Mouse (Mus musculus): Measurements from ENCODE around the gene Lmtk3. TPM values are rescaled to one million over a fixed set of nuclear protein-coding genes. Genes with fewer than 3 reads are reported as not detected.

Gene Lmtk3
- polyA plus RNA-seq, 1 experiment from 2014 or later, result 1.6 TPM

DNA sequence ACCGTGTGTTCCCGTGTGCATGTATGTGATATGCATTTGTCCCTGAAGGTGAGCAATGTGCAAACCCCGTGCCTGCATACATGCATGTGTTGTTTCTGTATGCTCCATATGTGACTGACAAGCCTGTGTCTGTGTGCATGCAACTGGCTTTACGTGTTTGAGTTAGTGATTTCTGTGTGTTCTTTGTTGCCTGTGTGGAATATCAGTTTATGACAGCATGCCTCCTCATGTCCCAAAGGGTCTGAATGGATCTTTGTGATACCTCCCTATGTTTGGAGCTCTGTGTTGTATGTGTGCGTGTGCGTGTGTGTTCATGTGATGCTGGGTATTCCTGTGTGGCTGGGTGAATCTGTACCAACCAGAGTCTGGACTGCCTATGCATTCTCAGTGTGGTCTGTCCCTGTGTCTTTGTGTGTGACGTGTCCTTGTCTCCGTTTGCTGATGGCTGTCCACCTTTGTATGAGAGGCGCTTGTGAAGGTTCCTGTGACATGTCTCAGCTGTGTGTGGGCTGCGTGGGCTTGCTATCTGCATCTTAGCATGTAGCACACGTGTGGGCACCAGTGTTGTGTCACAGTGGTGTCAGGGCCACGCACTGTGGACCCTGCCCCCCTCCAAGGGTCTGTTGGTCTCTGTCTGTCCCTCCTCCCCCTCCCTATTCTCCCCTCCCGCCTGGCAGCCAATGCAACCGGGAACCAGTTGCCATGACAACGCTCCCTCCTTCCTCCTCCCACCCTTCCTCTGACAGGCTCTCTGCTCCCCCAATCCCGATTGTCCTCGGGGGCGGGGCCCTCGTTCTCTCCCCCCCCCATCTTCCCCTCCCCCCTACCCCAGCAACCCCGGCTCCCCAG is 1.2 kb downstream of the Lmtk3 start, which contains the start of gene Sult2b1:
TSS of gene Sult2b1 (minus strand) at position 146 of the 849 bp plus-strand sequence.
- peak within 1 kb of the TSS; percentile 50 for H3K27ac ChIP-seq
- peak within 1 kb of the TSS; percentile 95 for H3K4me2 ChIP-seq
- WGBS, result 23% methylated on average over 18 of the region's 20 CpGs
- H3K9me3 ChIP-seq, result no peaks in the 10 kb centered on the region; the same call in 1 of the 2 replicates
- peak within 1 kb of the TSS; percentile 67 for H3K4me3 ChIP-seq
- H3K4me1 ChIP-seq, result peaks cover 41% of the 10 kb centered on the region
- peak within 1 kb of the TSS; percentile 58 for H3K9ac ChIP-seq
- no peaks in the 10 kb centered on the region for H3K27me3 ChIP-seq
- H3K36me3 ChIP-seq, result peaks cover 18% of the 10 kb centered on the region
- ATAC-seq (ENCODE audit: insufficient number of reproducible peaks, low FRiP score, low TSS enrichment, low read depth), result peak; percentile 46; the same call in 1 of the 2 replicates

DNA sequence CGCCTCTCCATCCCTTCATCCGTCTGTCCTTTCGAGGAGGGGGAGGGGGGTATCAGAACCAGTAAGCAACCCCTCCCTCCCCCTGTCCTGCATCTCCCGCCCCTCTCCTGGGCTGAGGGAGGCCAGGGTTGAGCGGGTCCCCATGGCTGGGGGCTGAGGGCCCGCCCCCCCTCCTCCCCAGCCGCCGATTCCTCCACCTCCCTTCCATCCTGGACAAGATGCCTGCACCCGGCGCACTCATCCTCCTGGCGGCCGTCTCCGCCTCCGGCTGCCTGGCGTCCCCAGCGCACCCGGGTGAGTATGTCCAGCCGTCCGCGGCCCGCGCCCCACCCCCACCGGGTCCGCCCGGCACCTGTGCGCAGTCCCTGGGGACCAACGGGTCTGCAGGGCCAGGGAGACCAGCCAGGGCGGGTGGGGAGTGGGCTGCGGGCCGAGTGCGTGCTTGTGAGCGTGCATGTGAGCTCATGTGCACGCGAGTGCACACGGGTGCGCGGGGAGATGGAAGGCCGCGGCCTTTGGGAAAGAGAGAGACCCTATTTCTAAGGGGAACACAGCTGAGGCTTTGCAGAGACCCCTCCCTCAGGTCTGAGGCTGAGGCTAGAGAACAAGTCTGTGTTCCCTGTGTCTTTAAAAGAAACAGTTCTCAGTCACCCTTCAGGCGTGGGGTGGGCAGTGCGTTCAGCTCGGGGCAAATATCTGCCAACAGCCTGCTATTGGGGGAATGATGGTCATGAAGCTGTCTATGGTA is 2.0 kb downstream of the Lmtk3 start:
- H3K4me3 ChIP-seq, result peak overlapping the region; percentile 67
- peaks cover 41% of the 10 kb centered on the region for H3K4me1 ChIP-seq
- H3K36me3 ChIP-seq, result peaks cover 26% of the 10 kb centered on the region
- peak overlapping the region; percentile 58 for H3K9ac ChIP-seq
- ATAC-seq (ENCODE audit: insufficient number of reproducible peaks, low FRiP score, low TSS enrichment, low read depth), result peak; percentile 24; the same call in 1 of the 2 replicates
- WGBS, result under 1% methylated on average over 34 of the region's 42 CpGs
- no peaks in the 10 kb centered on the region; the same call in 1 of the 2 replicates for H3K9me3 ChIP-seq
- peak overlapping the region; percentile 50 for H3K27ac ChIP-seq
- H3K27me3 ChIP-seq, result no peaks in the 10 kb centered on the region
- H3K4me2 ChIP-seq, result peak overlapping the region; percentile 95

DNA sequence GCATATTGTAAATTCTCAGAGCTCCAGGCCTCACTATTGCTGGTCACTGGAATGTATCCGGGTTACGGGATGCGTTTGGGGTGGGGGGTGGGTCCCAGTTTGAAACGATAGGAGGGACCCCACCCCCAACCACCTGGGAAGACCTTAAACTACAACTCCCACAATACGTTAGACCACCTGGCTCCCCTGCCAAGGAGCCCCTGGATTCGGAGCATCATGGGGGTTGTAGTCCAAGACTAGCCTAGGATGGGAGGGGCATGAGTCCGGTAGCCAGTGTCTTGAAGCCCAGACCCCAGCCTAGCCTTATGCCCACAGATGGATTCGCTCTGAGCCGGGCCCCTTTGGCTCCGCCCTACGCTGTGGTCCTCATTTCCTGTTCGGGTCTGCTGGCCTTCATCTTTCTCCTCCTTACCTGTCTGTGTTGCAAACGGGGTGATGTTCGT is 2.6 kb downstream of the Lmtk3 start:
- peak; percentile 64 for ATAC-seq (ENCODE audit: insufficient number of reproducible peaks, low FRiP score, low TSS enrichment, low read depth)
- Histone ChIP-seq H3K4me2 (peak overlapping the region; percentile 95), H3K27me3 (no peaks in the 10 kb centered on the region), H3K4me1 (peaks cover 41% of the 10 kb centered on the region), H3K9me3 (no peaks in the 10 kb centered on the region; the same call in 1 of the 2 replicates), H3K36me3 (peaks cover 29% of the 10 kb centered on the region), H3K9ac (peak overlapping the region; percentile 58), H3K27ac (no peak overlapping the region), H3K4me3 (peak overlapping the region; percentile 67)
- 2% methylated on average over 14 of the region's 14 CpGs for WGBS

DNA sequence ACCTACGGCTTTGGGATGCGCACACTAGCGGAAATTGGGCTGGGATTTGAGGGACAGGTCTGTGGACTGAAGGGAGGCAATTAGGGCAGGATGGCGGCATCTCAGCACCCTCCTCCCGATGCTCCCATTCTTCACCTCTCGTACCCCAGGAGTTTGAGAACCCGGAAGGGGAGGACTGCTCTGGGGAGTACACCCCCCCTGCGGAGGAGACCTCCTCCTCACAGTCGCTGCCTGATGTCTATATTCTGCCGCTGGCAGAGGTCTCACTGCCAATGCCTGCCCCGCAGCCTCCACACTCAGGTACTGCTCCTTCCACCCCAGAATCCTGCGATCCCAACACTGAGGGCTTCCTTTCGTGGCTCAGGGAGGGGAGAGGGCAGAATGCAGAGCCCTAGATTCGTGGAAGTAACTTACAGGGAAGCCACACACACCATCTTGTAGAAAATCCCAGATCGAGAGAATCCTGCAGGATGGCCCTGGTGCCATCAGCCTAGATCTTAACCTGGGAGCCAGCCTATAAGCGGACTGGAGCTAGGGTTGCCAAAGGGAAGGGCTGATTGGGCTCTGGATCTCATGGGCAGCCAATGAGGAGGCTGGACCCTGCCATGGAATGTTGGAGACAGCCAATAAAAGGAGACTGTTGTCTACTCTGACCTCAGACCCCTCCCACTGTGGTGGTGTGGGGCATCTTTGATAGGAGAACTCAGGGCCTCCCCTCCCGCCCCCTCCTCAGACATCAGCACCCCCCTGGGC is 3.3 kb downstream of the Lmtk3 start:
- Histone ChIP-seq H3K4me2 (peak overlapping the region; percentile 95), H3K9me3 (no peaks in the 10 kb centered on the region; the same call in 1 of the 2 replicates), H3K27me3 (no peaks in the 10 kb centered on the region), H3K9ac (no peak overlapping the region), H3K4me1 (peaks cover 41% of the 10 kb centered on the region), H3K36me3 (peaks cover 32% of the 10 kb centered on the region), H3K4me3 (peak overlapping the region; percentile 67), H3K27ac (no peak overlapping the region)
- ATAC-seq (ENCODE audit: insufficient number of reproducible peaks, low FRiP score, low TSS enrichment, low read depth), result peak; percentile 36; the same call in 1 of the 2 replicates
- 6% methylated on average over 15 of the region's 17 CpGs for WGBS

- peaks cover 40% of the 10 kb centered on the region for H3K36me3 ChIP-seq
Measured at GRCm38 (mm10) chr7:45787642-45788041, 4.1 kb downstream of the Lmtk3 start.

DNA sequence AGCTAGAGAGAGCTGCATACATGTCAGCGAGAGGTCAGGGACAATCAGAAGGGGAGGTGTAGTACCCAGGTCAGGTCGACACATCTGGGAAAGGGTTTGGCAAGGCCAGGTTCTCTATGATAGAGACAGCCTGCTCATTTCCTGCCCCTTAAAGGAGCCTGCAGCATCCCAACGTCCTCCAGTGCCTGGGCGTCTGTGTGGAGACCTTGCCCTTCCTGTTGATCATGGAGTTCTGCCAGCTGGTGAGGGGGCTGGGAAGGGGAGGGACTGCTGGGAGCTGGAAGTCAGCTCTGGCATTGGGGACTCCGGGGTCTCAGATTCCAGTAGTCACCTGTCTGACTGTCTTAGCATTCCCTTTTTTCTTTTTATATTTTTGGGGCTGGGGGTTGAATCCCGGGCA is 7.2 kb downstream of the Lmtk3 start:
- Histone ChIP-seq H3K4me2 (no peak overlapping the region), H3K27ac (no peak overlapping the region), H3K9ac (no peak overlapping the region), H3K4me3 (no peak overlapping the region), H3K9me3 (no peaks in the 10 kb centered on the region; the same call in 1 of the 2 replicates), H3K27me3 (no peaks in the 10 kb centered on the region), H3K4me1 (peaks cover 17% of the 10 kb centered on the region), H3K36me3 (peaks cover 70% of the 10 kb centered on the region)
- ATAC-seq (ENCODE audit: insufficient number of reproducible peaks, low FRiP score, low TSS enrichment, low read depth), result no peak
- WGBS, result 63% methylated on average over 6 of the region's 6 CpGs

More at GRCm38 (mm10) chr7:45787642-45788041, 4.1 kb downstream of the Lmtk3 start:
- 81% methylated on average over 22 of the region's 22 CpGs for WGBS
- Histone ChIP-seq H3K27me3 (no peaks in the 10 kb centered on the region), H3K9me3 (no peaks in the 10 kb centered on the region; the same call in 1 of the 2 replicates), H3K4me1 (peaks cover 41% of the 10 kb centered on the region), H3K27ac (no peak overlapping the region), H3K4me3 (0 out of 2 replicates have a peak overlapping the region, but pooled peaks have one; percentile 67), H3K4me2 (peak overlapping the region; percentile 95; the same call in 1 of the 2 replicates), H3K9ac (no peak overlapping the region)
- ATAC-seq (ENCODE audit: insufficient number of reproducible peaks, low FRiP score, low TSS enrichment, low read depth), result no peak

GRCm38 (mm10) chr7:45791756-45792490 is 8.4 kb downstream of the Lmtk3 start:
- Histone ChIP-seq H3K4me1 (peaks cover 6% of the 10 kb centered on the region), H3K27me3 (peaks cover 2% of the 10 kb centered on the region), H3K9me3 (no peaks in the 10 kb centered on the region; the same call in 1 of the 2 replicates), H3K27ac (no peak overlapping the region), H3K9ac (no peak overlapping the region), H3K4me3 (no peak overlapping the region), H3K4me2 (no peak overlapping the region), H3K36me3 (peaks cover 70% of the 10 kb centered on the region)
- no peak for ATAC-seq (ENCODE audit: insufficient number of reproducible peaks, low FRiP score, low TSS enrichment, low read depth)
- WGBS, result 79% methylated on average over 17 of the region's 17 CpGs

DNA sequence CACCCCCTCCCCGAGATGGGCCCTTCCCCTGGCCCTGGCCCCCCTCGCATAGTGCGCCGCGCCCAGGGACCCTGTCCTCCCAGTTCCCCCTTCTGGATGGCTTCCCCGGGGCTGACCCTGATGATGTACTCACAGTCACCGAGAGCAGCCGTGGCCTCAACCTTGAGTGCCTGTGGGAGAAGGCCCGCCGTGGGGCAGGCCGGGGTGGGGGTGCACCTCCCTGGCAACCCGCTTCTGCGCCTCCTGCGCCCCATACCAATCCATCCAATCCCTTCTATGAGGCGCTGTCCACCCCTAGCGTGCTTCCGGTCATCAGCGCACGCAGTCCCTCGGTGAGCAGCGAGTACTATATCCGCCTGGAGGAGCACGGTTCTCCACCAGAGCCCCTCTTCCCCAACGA is 9.7 kb downstream of the Lmtk3 start:
- Histone ChIP-seq H3K9ac (no peak overlapping the region), H3K27me3 (peaks cover 15% of the 10 kb centered on the region), H3K27ac (no peak overlapping the region), H3K36me3 (peaks cover 65% of the 10 kb centered on the region), H3K4me2 (no peak overlapping the region), H3K4me1 (peaks cover 11% of the 10 kb centered on the region), H3K9me3 (no peaks in the 10 kb centered on the region; the same call in 1 of the 2 replicates), H3K4me3 (no peak overlapping the region)
- no peak for ATAC-seq (ENCODE audit: insufficient number of reproducible peaks, low FRiP score, low TSS enrichment, low read depth)
- 81% methylated on average over 24 of the region's 24 CpGs for WGBS

GRCm38 (mm10) chr7:45793969-45794585 is 10.5 kb downstream of the Lmtk3 start:
- no peak overlapping the region for H3K4me2 ChIP-seq
- H3K27ac ChIP-seq, result no peak overlapping the region
- H3K27me3 ChIP-seq, result peaks cover 19% of the 10 kb centered on the region
- no peak for ATAC-seq (ENCODE audit: insufficient number of reproducible peaks, low FRiP score, low TSS enrichment, low read depth)
- peaks cover 59% of the 10 kb centered on the region for H3K36me3 ChIP-seq
- no peak overlapping the region for H3K9ac ChIP-seq
- no peaks in the 10 kb centered on the region; the same call in 1 of the 2 replicates for H3K9me3 ChIP-seq
- WGBS, result 85% methylated on average over 29 of the region's 44 CpGs
- peaks cover 16% of the 10 kb centered on the region for H3K4me1 ChIP-seq
- no peak overlapping the region for H3K4me3 ChIP-seq

GRCm38 (mm10) chr7:45794971-45795370 is 11.4 kb downstream of the Lmtk3 start:
- Histone ChIP-seq H3K27me3 (peaks cover 19% of the 10 kb centered on the region), H3K4me1 (peaks cover 19% of the 10 kb centered on the region), H3K27ac (no peak overlapping the region)

More at GRCm38 (mm10) chr7:45794971-45795370, 11.4 kb downstream of the Lmtk3 start:
- Histone ChIP-seq H3K9me3 (no peaks in the 10 kb centered on the region; the same call in 1 of the 2 replicates), H3K4me3 (no peak overlapping the region), H3K4me2 (no peak overlapping the region), H3K36me3 (peaks cover 50% of the 10 kb centered on the region), H3K9ac (no peak overlapping the region)
- 94% methylated on average over 29 of the region's 29 CpGs for whole genome bisulfite sequencing
- no peak for ATAC-seq (ENCODE audit: insufficient number of reproducible peaks, low FRiP score, low TSS enrichment, low read depth)
